Mouse (Mus musculus): ENCODE data around the gene Kdm5b. TPM values are rescaled to one million over a fixed set of nuclear protein-coding genes. Genes with fewer than 3 reads are reported as not detected.

The Kdm5b gene
- polyA plus RNA-seq, 1 experiment, result 8.9 TPM

- Histone ChIP-seq H3K4me3 (ENCODE audit: insufficient read depth, low read depth, low read length) (no peak overlapping the region), H3K4me1 (ENCODE audit: control insufficient read depth, insufficient read depth, insufficient read length, low read length) (no peaks in the 10 kb centered on the region), H3K27ac (replicated peaks; ENCODE audit: low read depth, low read length) (no peak overlapping the region)
Measured at GRCm38 (mm10) chr1:134597339-134598054, 37.5 kb downstream of the Kdm5b start.

- no peak overlapping the region for H3K4me3 ChIP-seq (ENCODE audit: insufficient read depth, low read depth, low read length)
- H3K4me1 ChIP-seq (ENCODE audit: control insufficient read depth, insufficient read depth, insufficient read length, low read length), result no peaks in the 10 kb centered on the region
- no peak overlapping the region for H3K27ac ChIP-seq (replicated peaks; ENCODE audit: low read depth, low read length)
Measured at GRCm38 (mm10) chr1:134604086-134604485, 44.1 kb downstream of the Kdm5b start.

GRCm38 (mm10) chr1:134605670-134606069, 45.7 kb downstream of the Kdm5b start:
- Histone ChIP-seq H3K27ac (replicated peaks; ENCODE audit: low read depth, low read length) (no peak overlapping the region), H3K4me1 (ENCODE audit: control insufficient read depth, insufficient read depth, insufficient read length, low read length) (no peaks in the 10 kb centered on the region), H3K4me3 (ENCODE audit: insufficient read depth, low read depth, low read length) (no peak overlapping the region)

- Histone ChIP-seq H3K4me3 (ENCODE audit: insufficient read depth, low read depth, low read length) (no peak overlapping the region), H3K4me1 (ENCODE audit: control insufficient read depth, insufficient read depth, insufficient read length, low read length) (no peaks in the 10 kb centered on the region), H3K27ac (replicated peaks; ENCODE audit: low read depth, low read length) (no peak overlapping the region)
Measured at GRCm38 (mm10) chr1:134606381-134606780, 46.4 kb downstream of the Kdm5b start.

- Histone ChIP-seq H3K27ac (replicated peaks; ENCODE audit: low read depth, low read length) (no peak overlapping the region), H3K4me1 (ENCODE audit: control insufficient read depth, insufficient read depth, insufficient read length, low read length) (no peaks in the 10 kb centered on the region)
Measured at GRCm38 (mm10) chr1:134607279-134607678, 47.3 kb downstream of the Kdm5b start.

GRCm38 (mm10) chr1:134609172-134609571, 49.2 kb downstream of the Kdm5b start:
- H3K27ac ChIP-seq (replicated peaks; ENCODE audit: low read depth, low read length), result no peak overlapping the region
- no peaks in the 10 kb centered on the region for H3K4me1 ChIP-seq (ENCODE audit: control insufficient read depth, insufficient read depth, insufficient read length, low read length)
- H3K4me3 ChIP-seq (ENCODE audit: insufficient read depth, low read depth, low read length), result no peak overlapping the region

More at GRCm38 (mm10) chr1:134607279-134607678, 47.3 kb downstream of the Kdm5b start:
- no peak overlapping the region for H3K4me3 ChIP-seq (ENCODE audit: insufficient read depth, low read depth, low read length)

- Histone ChIP-seq H3K27ac (replicated peaks; ENCODE audit: low read depth, low read length) (no peak overlapping the region), H3K4me1 (ENCODE audit: control insufficient read depth, insufficient read depth, insufficient read length, low read length) (no peaks in the 10 kb centered on the region), H3K4me3 (ENCODE audit: insufficient read depth, low read depth, low read length) (no peak overlapping the region)
Measured at GRCm38 (mm10) chr1:134614554-134614953, 54.6 kb downstream of the Kdm5b start.

GRCm38 (mm10) chr1:134614988-134615387, 55.0 kb downstream of the Kdm5b start:
- no peaks in the 10 kb centered on the region for H3K4me1 ChIP-seq (ENCODE audit: control insufficient read depth, insufficient read depth, insufficient read length, low read length)
- no peak overlapping the region for H3K4me3 ChIP-seq (ENCODE audit: insufficient read depth, low read depth, low read length)
- no peak overlapping the region for H3K27ac ChIP-seq (replicated peaks; ENCODE audit: low read depth, low read length)

- Histone ChIP-seq H3K4me3 (ENCODE audit: insufficient read depth, low read depth, low read length) (no peak overlapping the region), H3K4me1 (ENCODE audit: control insufficient read depth, insufficient read depth, insufficient read length, low read length) (no peaks in the 10 kb centered on the region), H3K27ac (replicated peaks; ENCODE audit: low read depth, low read length) (no peak overlapping the region)
Measured at GRCm38 (mm10) chr1:134617656-134618055, 57.7 kb downstream of the Kdm5b start.

GRCm38 (mm10) chr1:134625325-134625724, 65.4 kb downstream of the Kdm5b start:
- Histone ChIP-seq H3K4me1 (ENCODE audit: control insufficient read depth, insufficient read depth, insufficient read length, low read length) (no peaks in the 10 kb centered on the region), H3K27ac (replicated peaks; ENCODE audit: low read depth, low read length) (no peak overlapping the region), H3K4me3 (ENCODE audit: insufficient read depth, low read depth, low read length) (no peak overlapping the region)

- Histone ChIP-seq H3K4me3 (ENCODE audit: insufficient read depth, low read depth, low read length) (no peak overlapping the region), H3K27ac (replicated peaks; ENCODE audit: low read depth, low read length) (no peak overlapping the region)
Measured at GRCm38 (mm10) chr1:134629455-134629854, 69.5 kb downstream of the Kdm5b start.

GRCm38 (mm10) chr1:134634296-134634695, 74.3 kb downstream of the Kdm5b start:
- H3K4me3 ChIP-seq (ENCODE audit: insufficient read depth, low read depth, low read length), result no peak overlapping the region
- no peak overlapping the region for H3K27ac ChIP-seq (replicated peaks; ENCODE audit: low read depth, low read length)
- H3K4me1 ChIP-seq (ENCODE audit: control insufficient read depth, insufficient read depth, insufficient read length, low read length), result no peaks in the 10 kb centered on the region

More at GRCm38 (mm10) chr1:134629455-134629854, 69.5 kb downstream of the Kdm5b start:
- H3K4me1 ChIP-seq (ENCODE audit: control insufficient read depth, insufficient read depth, insufficient read length, low read length), result no peaks in the 10 kb centered on the region

GRCm38 (mm10) chr1:134636245-134636644, 76.3 kb downstream of the Kdm5b start:
- Histone ChIP-seq H3K4me1 (ENCODE audit: control insufficient read depth, insufficient read depth, insufficient read length, low read length) (no peaks in the 10 kb centered on the region), H3K27ac (replicated peaks; ENCODE audit: low read depth, low read length) (no peak overlapping the region), H3K4me3 (ENCODE audit: insufficient read depth, low read depth, low read length) (no peak overlapping the region)

GRCm38 (mm10) chr1:134636684-134637083, 76.7 kb downstream of the Kdm5b start:
- Histone ChIP-seq H3K4me3 (ENCODE audit: insufficient read depth, low read depth, low read length) (no peak overlapping the region), H3K4me1 (ENCODE audit: control insufficient read depth, insufficient read depth, insufficient read length, low read length) (no peaks in the 10 kb centered on the region)

GRCm38 (mm10) chr1:134638041-134638440, 78.1 kb downstream of the Kdm5b start:
- Histone ChIP-seq H3K4me3 (ENCODE audit: insufficient read depth, low read depth, low read length) (no peak overlapping the region), H3K4me1 (ENCODE audit: control insufficient read depth, insufficient read depth, insufficient read length, low read length) (no peaks in the 10 kb centered on the region), H3K27ac (replicated peaks; ENCODE audit: low read depth, low read length) (no peak overlapping the region)

More at GRCm38 (mm10) chr1:134636684-134637083, 76.7 kb downstream of the Kdm5b start:
- H3K27ac ChIP-seq (replicated peaks; ENCODE audit: low read depth, low read length), result no peak overlapping the region

- no peaks in the 10 kb centered on the region for H3K4me1 ChIP-seq (ENCODE audit: control insufficient read depth, insufficient read depth, insufficient read length, low read length)
- H3K27ac ChIP-seq (replicated peaks; ENCODE audit: low read depth, low read length), result no peak overlapping the region
- no peak overlapping the region for H3K4me3 ChIP-seq (ENCODE audit: insufficient read depth, low read depth, low read length)
Measured at GRCm38 (mm10) chr1:134638522-134638921, 78.6 kb downstream of the Kdm5b start.
